Mouse (Mus musculus) stomach, postnatal 0 days (tissue): ENCODE data around the gene Tfdp2. TPM values are rescaled to one million over a fixed set of nuclear protein-coding genes. Genes with fewer than 3 reads are reported as not detected.

Experiments
- ATAC-seq: fragments of 200-750 bp; cut with Nextera tagmentation; 2 replicates; pipeline ENCODE4 v1.8.0; 2017; ENCODE audit not compliant: low FRiP score, low TSS enrichment
- DNase-seq: peaks from one replicate; pipeline ENCODE4 v3.0.0-alpha.2; 2016; ENCODE audit warnings: low spot score
- H3K27ac ChIP-seq: fragments of 300-500 bp; sonication (generic); replicated peaks from 2 replicates; pipeline ENCODE4 v1.5.1; 2014; ENCODE audit warnings: mild to moderate bottlenecking, control low read depth
- H3K27me3 ChIP-seq: fragments of 300-500 bp; sonication (generic); 2 replicates; pipeline ENCODE4 v1.6.1; 2014; ENCODE audit warnings: low read length; ENCODE audit not compliant: control insufficient read depth, insufficient read depth
- H3K36me3 ChIP-seq: fragments of 300-500 bp; sonication (generic); 2 replicates; pipeline ENCODE4 v1.6.1; 2014; ENCODE audit warnings: low read length, mixed read lengths; ENCODE audit not compliant: control insufficient read depth, insufficient read depth
- H3K4me1 ChIP-seq: fragments of 300-500 bp; sonication (generic); replicated peaks from 2 replicates; pipeline ENCODE4 v1.6.1; 2014; ENCODE audit warnings: antibody characterized with exemption; ENCODE audit not compliant: control insufficient read depth, insufficient read depth
- H3K4me2 ChIP-seq: fragments of 300-500 bp; sonication (generic); replicated peaks from 2 replicates; pipeline ENCODE4 v1.6.1; 2014; ENCODE audit warnings: low read depth, mild to moderate bottlenecking, control low read depth, moderate library complexity
- H3K4me3 ChIP-seq: fragments of 300-500 bp; sonication (generic); 2 replicates; pipeline ENCODE4 v1.5.1; 2014; ENCODE audit warnings: low read depth, low read length, control low read depth
- H3K9ac ChIP-seq: fragments of 300-500 bp; sonication (generic); 2 replicates; pipeline ENCODE4 v1.6.1; 2014; ENCODE audit warnings: mild to moderate bottlenecking, low read length, control low read depth, mixed read lengths
- H3K9me3 ChIP-seq: fragments of 300-500 bp; sonication (generic); 2 replicates; pipeline ENCODE4 v1.6.1; 2016; ENCODE audit warnings: low read length; ENCODE audit not compliant: control insufficient read depth
- CTCF ChIP-seq: IDR thresholded peaks from 2 replicates; pipeline ENCODE4 v1.5.1; 2016; ENCODE audit warnings: antibody characterized with exemption, low read depth, mild to moderate bottlenecking, moderate library complexity
- EP300 ChIP-seq: optimal IDR thresholded peaks from 2 replicates; pipeline ENCODE3; 2016; ENCODE audit warnings: antibody characterized with exemption
- WGBS: fragments of 180-500 bp; shearing (Covaris S2); extraction: QIAGEN DNeasy Blood & Tissue Kit; methylation state at CpG from one replicate; pipeline ENCODE4 v1.1.7; 2014; 5-methylcytosine and 5-hydroxymethylcytosine counted together
- polyA plus RNA-seq: library from polyadenylated mRNA; unstranded; fragments of >200 nt; fragmentation: Nextera tagmentation; extraction: Ambion mirVana; gene quantifications from 2 replicates; pipeline ENCODE4 v1.2.1, GENCODE M21; 2015

Tfdp2 gene
- 28.8 and 34.3 TPM in 2 replicates for polyA plus RNA-seq

DNA sequence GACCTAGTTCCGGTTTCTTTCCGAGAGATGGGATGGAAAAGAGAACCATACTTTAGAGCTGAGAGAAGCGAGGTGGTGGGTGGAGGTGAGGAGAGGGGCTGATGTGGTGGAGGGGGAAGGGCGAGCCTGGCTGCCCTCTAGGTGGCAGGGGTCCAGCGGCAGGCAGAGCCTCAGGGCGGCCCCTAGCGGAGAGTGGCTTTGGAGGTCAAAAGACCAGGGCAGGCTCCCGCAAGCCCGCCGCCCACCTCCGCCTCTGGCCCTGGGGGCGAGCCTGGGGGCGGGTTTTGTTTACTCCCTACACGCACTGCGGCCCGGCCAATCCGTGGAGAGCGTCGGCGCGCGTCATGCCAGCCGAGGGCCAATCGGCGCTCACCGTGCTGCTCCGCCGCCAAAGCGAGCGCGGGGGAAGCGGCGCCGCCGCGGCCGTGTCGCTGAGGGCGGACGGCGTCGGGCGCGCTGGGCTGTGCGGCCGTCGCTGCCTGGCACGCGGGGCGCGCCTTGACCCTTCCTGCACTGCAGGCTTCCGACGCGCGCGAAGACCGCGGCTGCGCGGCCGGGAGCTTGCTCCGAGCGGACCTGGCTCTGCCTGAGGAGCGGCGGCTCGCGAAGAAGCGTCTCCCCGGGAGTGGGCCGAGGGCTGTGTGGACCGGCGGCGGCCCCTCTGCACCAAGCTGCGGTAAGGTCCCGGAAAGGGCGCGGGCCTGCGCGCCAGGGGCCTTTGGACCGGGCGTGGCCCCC is at the start of gene Tfdp2:
Gene Tfdp2 (plus strand): TSS at position 391 of the 738 bp plus-strand sequence.
- TF ChIP-seq CTCF (peak; percentile 67), EP300 (no peak)
- DNase-seq (peak; percentile 92), ATAC-seq (peak; percentile 98)
- Histone ChIP-seq H3K4me1 (no peaks in the 10 kb centered on the region; the same call in 1 of the 2 replicates), H3K4me2 (peak within 1 kb of the TSS; percentile 98), H3K9ac (peak within 1 kb of the TSS; percentile 88), H3K27ac (peak within 1 kb of the TSS; percentile 96), H3K4me3 (peak within 1 kb of the TSS; percentile 79), H3K36me3 (no peaks in the 10 kb centered on the region), H3K9me3 (no peaks in the 10 kb centered on the region), H3K27me3 (no peaks in the 10 kb centered on the region)
- WGBS, result 1% methylated on average over 78 of the region's 81 CpGs

DNA sequence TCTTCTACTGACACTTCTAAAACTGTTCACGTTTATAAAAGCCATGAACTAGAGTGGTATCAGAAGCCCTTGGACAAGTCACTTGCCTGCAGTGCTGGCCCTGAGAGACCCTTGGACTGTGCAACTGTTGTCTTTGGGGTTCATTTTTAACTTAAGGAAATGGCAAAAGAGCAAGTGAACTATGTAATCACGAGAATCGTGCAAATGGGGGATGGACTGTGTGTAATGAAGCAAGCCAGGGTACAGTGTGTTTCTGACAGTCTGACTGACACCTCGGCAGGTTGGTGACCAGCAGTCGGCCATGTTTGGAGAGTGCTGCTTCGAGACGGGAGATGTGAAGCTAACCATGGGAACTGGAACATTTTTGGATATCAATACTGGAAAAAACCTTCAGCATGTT is 43.3 kb upstream of the Tfdp2 start:
- Histone ChIP-seq H3K36me3 (peaks cover 13% of the 10 kb centered on the region; the same call in 1 of the 2 replicates), H3K27me3 (no peaks in the 10 kb centered on the region), H3K4me2 (no peak overlapping the region), H3K9ac (no peak overlapping the region), H3K27ac (no peak overlapping the region), H3K9me3 (no peaks in the 10 kb centered on the region), H3K4me3 (no peak overlapping the region), H3K4me1 (no peaks in the 10 kb centered on the region)
- TF ChIP-seq CTCF (no peak), EP300 (no peak)
- ATAC-seq (no peak), DNase-seq (no peak)
- 90% methylated on average over 7 of the region's 7 CpGs for WGBS

DNA sequence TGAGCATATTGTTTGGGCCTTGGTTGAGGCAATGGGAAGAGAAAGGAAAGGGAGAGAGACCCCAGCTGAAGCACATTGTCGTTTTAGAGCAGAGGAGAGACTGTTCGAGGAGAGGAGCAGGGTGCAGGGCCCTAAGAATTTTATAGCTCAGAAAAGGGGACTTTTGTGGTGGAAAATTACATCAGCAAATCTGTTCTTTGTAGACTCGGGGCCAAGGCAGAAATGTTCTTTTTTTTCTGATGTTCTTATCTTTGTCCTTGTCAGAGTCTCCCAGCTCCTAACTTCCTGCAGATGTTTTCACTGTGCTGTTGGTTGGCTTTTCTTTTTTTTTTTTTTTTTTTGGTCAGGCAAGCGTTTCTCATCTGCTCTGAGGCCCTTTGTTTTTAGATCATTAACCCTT is 37.6 kb upstream of the Tfdp2 start:
- Histone ChIP-seq H3K4me1 (no peaks in the 10 kb centered on the region), H3K4me2 (no peak overlapping the region), H3K4me3 (no peak overlapping the region), H3K27me3 (no peaks in the 10 kb centered on the region), H3K36me3 (0 out of 2 replicates have a peak, but pooled peaks cover 3% of the 10 kb centered on the region), H3K9ac (no peak overlapping the region), H3K27ac (no peak overlapping the region), H3K9me3 (no peaks in the 10 kb centered on the region)
- no peak for ATAC-seq
- WGBS, result 39% methylated on average over 4 of the region's 4 CpGs
- no peak for DNase-seq
- TF ChIP-seq CTCF, result no peak
- TF ChIP-seq EP300, result no peak

DNA sequence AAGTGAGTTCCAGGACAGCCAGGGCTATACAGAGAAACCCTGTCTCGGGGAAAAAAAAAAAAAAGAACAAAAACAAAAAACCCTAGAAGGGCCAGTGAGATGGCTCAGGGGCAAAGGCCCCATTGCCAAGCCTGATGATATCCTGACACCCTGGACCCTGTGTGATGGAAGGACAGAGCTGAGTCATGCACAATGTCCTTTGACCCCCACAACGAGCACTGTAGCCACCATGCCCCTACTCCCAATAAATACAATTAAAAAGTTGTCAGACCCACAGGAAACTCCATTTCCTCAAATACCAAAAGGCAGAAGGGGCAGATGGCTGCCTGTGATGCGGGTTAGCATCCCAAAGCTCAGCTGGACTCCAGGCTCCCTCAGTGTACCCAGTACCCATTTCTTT is 37.0 kb upstream of the Tfdp2 start:
- Histone ChIP-seq H3K4me2 (no peak overlapping the region), H3K4me1 (no peaks in the 10 kb centered on the region), H3K27me3 (no peaks in the 10 kb centered on the region), H3K9ac (no peak overlapping the region), H3K4me3 (no peak overlapping the region), H3K27ac (no peak overlapping the region), H3K9me3 (no peaks in the 10 kb centered on the region), H3K36me3 (0 out of 2 replicates have a peak, but pooled peaks cover 3% of the 10 kb centered on the region)
- ATAC-seq, result no peak
- DNase-seq, result no peak
- WGBS, result 82% methylated on average over 3 of the region's 3 CpGs
- TF ChIP-seq CTCF (no peak), EP300 (no peak)

DNA sequence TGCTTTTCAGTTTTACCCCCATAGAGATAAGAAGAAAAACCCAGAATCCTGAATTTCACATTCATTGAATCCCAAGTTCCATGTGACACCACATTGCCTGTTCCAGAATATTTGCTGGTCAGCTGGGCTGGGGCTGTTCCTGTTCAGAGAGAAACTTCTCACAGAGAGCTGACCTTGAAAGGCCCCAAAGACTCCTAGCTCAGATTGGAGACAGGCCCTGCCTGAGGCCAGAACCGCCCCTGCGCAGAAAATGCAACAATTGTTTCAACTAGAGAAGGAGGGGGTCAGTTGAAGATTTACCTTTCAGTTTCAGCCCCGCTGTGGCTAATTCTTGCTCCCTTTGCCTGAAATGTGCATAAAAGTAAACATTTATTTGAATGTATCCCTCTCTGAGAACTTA is 35.3 kb upstream of the Tfdp2 start:
- Histone ChIP-seq H3K4me1 (no peaks in the 10 kb centered on the region), H3K9ac (no peak overlapping the region), H3K9me3 (no peaks in the 10 kb centered on the region), H3K36me3 (0 out of 2 replicates have a peak, but pooled peaks cover 3% of the 10 kb centered on the region), H3K4me3 (no peak overlapping the region), H3K4me2 (no peak overlapping the region), H3K27ac (no peak overlapping the region), H3K27me3 (no peaks in the 10 kb centered on the region)
- ATAC-seq (no peak), DNase-seq (no peak)
- WGBS, result 31% methylated on average over 3 of the region's 3 CpGs
- TF ChIP-seq EP300, result no peak
- TF ChIP-seq CTCF, result no peak

DNA sequence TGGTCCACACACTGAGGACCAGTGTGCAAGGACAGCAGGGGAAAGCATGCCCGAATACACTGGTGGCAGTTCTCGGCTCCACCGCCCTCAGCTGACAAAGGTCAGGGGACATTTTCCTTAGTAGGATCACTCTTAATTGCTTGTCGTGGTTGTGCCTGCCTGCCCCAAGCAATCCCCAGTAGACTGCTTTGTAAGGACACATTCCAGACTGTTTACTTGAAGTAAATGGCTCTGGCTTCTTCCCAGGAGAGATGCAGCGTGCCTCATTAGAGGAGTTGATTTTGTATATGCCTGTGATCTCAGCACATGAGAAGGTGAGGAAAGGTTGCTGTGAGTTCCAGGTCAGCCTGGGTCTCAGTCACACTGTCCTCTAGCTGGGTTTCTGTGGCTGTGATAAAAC is 33.7 kb upstream of the Tfdp2 start:
- WGBS, result 69% methylated on average over 5 of the region's 5 CpGs
- ATAC-seq, result no peak
- H3K4me3 ChIP-seq, result no peak overlapping the region
- H3K4me1 ChIP-seq, result no peaks in the 10 kb centered on the region
- 0 out of 2 replicates have a peak, but pooled peaks cover 3% of the 10 kb centered on the region for H3K36me3 ChIP-seq
- no peak overlapping the region for H3K27ac ChIP-seq
- no peak overlapping the region for H3K4me2 ChIP-seq
- H3K27me3 ChIP-seq, result no peaks in the 10 kb centered on the region
- TF ChIP-seq EP300, result no peak
- H3K9me3 ChIP-seq, result no peaks in the 10 kb centered on the region
- H3K9ac ChIP-seq, result no peak overlapping the region
- no peak for DNase-seq
